Mouse (Mus musculus) adrenal gland, adult 2 months (tissue): Measurements from ENCODE around the gene Raver1. TPM values are rescaled to one million over a fixed set of nuclear protein-coding genes. Genes with fewer than 3 reads are reported as not detected.

ENCODE experiments used
- DNase-seq: peaks from one replicate; pipeline ENCODE4 v3.0.0; 2021
- polyA plus RNA-seq: library from polyadenylated mRNA; depleted of rRNA; stranded (reverse); fragments of >200 nt; gene quantifications from 2 replicates; pipeline ENCODE4 v1.2.3, GENCODE M21; 2012
- total RNA-seq, 2 experiments: library from RNA; stranded (reverse); gene quantifications; 2 replicates each; pipeline ENCODE4 v1.2.3; 2021

The Raver1 gene
- total and polyA plus RNA-seq, 3 experiments = 50.8 to 76.4 (median 53.4) TPM

DNA sequence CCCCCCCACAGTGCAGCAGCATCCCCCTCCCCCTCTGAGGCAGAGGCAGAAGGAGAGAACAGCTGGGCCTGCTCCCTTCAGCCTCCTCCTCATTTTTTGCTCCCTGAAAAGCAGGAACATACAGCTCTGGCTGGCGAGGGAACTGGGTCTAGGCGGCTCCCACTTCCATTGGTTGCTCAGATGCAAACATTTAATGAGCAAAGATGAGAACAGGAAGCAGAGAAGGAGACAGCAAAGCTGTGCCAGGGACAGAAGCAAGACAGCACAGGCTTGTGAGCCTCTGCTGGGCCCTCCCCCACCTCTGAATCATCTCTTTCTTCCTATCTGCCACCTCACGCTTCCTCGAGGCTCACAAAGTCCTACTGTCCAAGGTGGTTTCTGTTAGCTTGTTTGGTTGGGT is 50.5 kb downstream of the Raver1 start:
- DNase-seq = peak; percentile 36

- no peak for DNase-seq
These were observed 52.0 kb downstream of the Raver1 start for GRCm38 (mm10) chr9:21039779-21040178.

- DNase-seq = peak; percentile 13
These were observed 54.3 kb downstream of the Raver1 start for GRCm38 (mm10) chr9:21037481-21037891.

- no peak for DNase-seq
These were observed 55.1 kb downstream of the Raver1 start for GRCm38 (mm10) chr9:21036666-21037065.

GRCm38 (mm10) chr9:21036161-21036560 is 55.6 kb downstream of the Raver1 start:
- no peak for DNase-seq

DNA sequence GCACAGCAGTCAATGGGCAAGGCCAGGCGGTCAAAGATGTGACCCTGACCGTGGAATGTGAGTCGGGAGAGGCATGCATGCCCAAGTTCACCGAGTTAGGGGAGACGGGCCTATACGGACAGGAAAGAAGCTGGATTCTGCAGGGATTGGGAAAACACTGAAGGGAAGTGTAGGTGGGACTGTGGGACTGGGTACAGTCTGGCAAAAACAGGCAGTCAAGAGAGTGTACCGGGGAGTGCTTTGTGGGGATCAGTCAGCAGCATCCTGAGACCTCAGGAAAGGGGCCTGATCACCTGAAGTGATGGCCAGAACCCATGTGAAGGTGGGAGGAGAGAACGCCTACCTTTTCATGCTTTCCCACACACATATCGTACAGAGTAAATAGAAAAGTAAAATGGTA is 56.2 kb downstream of the Raver1 start:
- no peak for DNase-seq

DNA sequence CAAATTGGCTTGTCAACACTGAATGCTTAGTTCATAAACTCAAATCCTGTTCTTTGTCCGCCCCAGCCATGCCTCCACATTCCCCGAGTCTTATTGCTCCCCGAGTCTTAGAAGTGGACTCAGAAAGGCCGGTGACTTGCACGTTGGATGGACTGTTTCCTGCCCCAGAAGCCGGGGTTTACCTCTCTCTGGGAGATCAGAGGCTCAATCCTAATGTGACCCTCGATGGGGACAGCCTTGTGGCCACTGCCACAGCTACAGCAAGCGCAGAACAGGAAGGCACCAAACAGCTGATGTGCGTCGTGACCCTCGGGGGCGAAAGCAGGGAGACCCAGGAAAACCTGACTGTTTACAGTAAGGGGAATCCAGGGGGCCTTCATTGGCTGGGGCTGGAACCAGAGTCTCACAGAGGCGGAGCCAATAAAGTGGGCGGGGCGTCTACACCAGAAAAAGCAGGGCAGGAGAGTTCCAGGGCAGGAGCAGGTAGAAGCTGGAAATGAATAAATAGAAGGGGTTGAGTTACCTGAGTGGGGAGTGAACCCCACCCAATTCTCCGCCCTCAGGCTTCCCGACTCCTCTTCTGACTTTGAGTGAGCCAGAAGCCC is 57.2 kb downstream of the Raver1 start:
- no peak for DNase-seq

DNA sequence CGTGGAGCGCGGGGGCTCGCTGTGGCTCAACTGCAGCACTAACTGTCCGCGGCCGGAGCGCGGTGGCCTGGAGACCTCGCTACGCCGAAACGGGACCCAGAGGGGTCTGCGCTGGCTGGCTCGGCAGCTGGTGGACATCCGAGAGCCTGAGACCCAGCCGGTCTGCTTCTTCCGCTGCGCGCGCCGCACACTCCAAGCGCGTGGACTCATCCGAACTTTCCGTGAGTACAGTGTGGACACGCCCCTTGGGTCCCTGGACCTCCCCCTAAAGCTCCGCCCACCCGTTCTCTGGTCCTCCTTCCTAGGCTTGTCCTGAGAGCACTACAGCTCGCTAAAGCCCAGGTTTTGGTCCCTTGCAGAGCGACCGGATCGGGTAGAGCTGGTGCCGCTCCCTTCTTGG is 58.7 kb downstream of the Raver1 start:
- peak; percentile 92 for DNase-seq

DNA sequence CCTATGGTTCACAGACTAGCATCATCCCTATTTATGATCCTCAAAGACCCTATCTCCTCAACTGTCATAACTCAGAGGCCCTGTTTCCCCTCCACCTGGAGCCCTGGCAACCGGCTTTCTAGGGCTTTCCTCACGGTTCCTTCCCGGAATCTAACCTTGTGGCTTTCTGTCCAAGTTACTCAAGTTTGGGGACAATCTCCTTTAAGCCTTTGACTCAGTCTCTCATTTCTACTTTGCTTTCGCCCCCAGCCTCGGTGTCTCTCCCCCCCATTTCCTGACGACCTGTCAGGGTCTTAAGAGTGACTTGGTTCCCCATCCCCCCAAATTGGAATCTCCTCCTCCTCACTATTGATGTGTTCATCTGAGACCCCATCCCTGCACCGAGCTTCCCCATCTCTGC is 59.3 kb downstream of the Raver1 start:
- no peak for DNase-seq

GRCm38 (mm10) chr9:21031896-21032351 is 59.9 kb downstream of the Raver1 start, which contains the start of gene Icam5:
Icam5 (plus strand) TSS chr9:21032073.
- DNase-seq = peak; percentile 48

DNA sequence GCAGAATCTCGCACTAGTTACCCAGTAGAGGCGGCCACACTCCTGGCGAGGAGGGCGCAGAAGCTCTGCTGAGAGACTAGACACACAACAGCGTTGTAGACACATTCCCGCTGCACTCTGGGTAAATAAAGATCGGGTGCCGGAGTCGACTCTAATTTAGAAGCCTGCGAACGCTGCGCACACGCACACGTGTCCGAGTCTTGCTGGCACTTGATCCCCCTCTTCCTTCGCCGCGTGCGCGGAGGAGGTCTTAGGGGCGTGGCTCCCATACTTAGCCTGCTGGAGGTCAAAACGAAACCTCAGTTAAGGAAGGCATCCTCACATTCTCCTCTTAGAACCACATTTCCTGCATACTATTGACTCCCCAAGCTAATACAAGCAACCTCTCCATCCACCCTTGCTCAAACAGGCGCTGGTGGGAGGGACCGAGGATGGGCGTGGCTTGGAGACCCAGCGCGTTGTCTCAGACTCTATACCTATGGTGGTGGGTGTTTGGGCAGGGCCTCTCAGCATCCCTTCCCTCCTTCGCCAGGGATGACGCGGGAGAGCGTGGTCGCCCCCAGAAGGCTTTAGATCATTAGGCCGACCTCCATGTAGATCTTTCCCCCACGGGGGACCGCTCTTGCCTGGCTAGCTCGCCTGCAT is 60.4 kb downstream of the Raver1 start:
- peak; percentile 80 for DNase-seq

GRCm38 (mm10) chr9:21030781-21031250 is 61.0 kb downstream of the Raver1 start:
- DNase-seq = peak; percentile 91

DNA sequence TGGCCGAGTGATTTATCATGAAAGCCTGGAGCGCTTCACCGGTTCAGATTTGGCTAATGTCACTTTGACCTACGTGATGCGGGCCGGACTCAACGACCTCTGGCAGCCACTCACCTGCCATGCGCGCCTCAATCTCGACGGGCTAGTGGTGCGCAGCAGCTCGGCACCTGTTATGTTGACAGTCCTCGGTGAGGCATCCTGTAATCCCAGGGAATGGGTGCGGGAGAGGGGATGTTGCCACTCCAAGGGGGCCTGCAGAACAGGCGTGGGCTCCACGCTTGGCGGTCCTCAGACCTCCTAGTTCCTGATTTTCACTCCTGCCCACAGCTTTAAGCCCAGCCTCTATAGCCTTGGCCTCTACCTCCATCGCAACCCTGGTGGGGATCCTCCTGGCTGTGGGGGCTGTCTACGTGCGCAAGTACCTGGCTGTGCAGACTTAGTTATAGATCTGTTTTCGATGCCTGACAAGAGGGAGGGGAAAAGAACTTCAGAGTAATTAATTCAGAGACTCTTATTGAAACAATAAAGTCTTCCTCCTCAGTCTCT is 61.7 kb downstream of the Raver1 start:
- no peak for DNase-seq

- peak; percentile 90 for DNase-seq
These were observed 62.3 kb downstream of the Raver1 start, which contains the start of gene Icam4 for GRCm38 (mm10) chr9:21029291-21030054. Icam4 (plus strand) TSS chr9:21029373.

GRCm38 (mm10) chr9:21028560-21029110 is 63.2 kb downstream of the Raver1 start:
- DNase-seq = no peak

GRCm38 (mm10) chr9:21027774-21028290 is 64.0 kb downstream of the Raver1 start:
- no peak for DNase-seq

GRCm38 (mm10) chr9:21026849-21027248 is 65.0 kb downstream of the Raver1 start:
- no peak for DNase-seq

DNA sequence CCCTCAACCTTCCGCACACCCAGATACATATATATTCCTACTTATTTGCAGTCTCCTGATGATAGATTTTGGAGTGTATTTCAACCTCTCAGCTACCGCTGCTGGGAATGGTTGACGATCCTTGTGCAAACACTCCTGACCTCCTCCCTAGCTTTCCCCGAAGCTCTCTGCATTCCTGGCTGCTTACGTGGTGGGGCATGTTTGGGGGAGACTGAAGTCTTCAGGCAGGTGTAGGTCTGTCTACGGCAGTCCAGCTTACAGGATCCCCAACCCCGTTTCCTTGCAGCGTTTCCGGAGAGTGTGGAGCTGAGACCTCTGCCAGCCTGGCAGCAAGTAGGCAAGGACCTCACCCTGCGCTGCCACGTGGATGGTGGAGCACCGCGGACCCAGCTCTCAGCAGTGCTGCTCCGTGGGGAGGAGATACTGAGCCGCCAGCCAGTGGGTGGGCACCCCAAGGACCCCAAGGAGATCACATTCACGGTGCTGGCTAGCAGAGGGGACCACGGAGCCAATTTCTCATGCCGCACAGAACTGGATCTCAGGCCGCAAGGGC is 66.5 kb downstream of the Raver1 start:
- no peak for DNase-seq
